19 mouse cellular contexts compared by ENCODE assay signal in genomic region chr19:4859081-4859480, GRCm38 (mm10). TPM values are rescaled to one million over a fixed set of nuclear protein-coding genes. Genes with fewer than 3 reads are reported as not detected.
DNase-seq lines count a peak whose midpoint lies in the region; ATAC-seq and TF ChIP-seq lines count a peak whose summit lies in the region.
"Had no signal": no experiment of that assay in that cellular context is flagged by ENCODE, and none has a peak within 500 bp of the region (broad histone marks: within the 10 kb centered on the region; RNA-seq: fewer than 3 reads in every experiment).

No protein-coding gene starts in this region.

- ATAC-seq in intestine, embryonic 15.5 days, result peak; percentile 50; the same call in 1 of the 2 replicates
- no peak for ATAC-seq in intestine, postnatal 0 days
- ATAC-seq in megakaryocyte progenitor cell, adult 5-6 weeks (replicated peaks; ENCODE audit: poor library complexity), result peak; percentile 96
- ATAC-seq: lung, postnatal 0 days had no signal

- no peaks in the 10 kb centered on the region for H3K27me3 ChIP-seq in intestine, embryonic 15.5 days (replicated peaks)
- peaks cover 3% of the 10 kb centered on the region; the same call in 1 of the 2 replicates for H3K27me3 ChIP-seq in intestine, postnatal 0 days (replicated peaks; ENCODE audit: control insufficient read depth, insufficient read depth, low read length)
- H3K27me3 ChIP-seq in erythroblast, embryonic 14.5 days (ENCODE audit: control insufficient read depth), result peaks cover 55% of the 10 kb centered on the region
- H3K27me3 ChIP-seq: embryonic facial prominence, embryonic 12.5 days had no signal

- H3K4me2 ChIP-seq in intestine, embryonic 15.5 days (replicated peaks), result no peak overlapping the region
- no peak overlapping the region for H3K4me2 ChIP-seq in intestine, postnatal 0 days (replicated peaks; ENCODE audit: low read depth)
- H3K4me2 ChIP-seq: embryonic facial prominence, embryonic 12.5 days had no signal

- no peak overlapping the region for H3K9ac ChIP-seq in intestine, embryonic 15.5 days
- no peak overlapping the region for H3K9ac ChIP-seq in intestine, postnatal 0 days (ENCODE audit: low read depth, low read length)
- H3K9ac ChIP-seq: embryonic facial prominence, embryonic 12.5 days had no signal

- peaks cover 10% of the 10 kb centered on the region; the same call in 1 of the 2 replicates for H3K4me1 ChIP-seq in intestine, embryonic 15.5 days (replicated peaks)
- H3K4me1 ChIP-seq in intestine, postnatal 0 days (replicated peaks; ENCODE audit: control insufficient read depth, insufficient read depth, low read length), result peaks cover 4% of the 10 kb centered on the region; the same call in 1 of the 2 replicates
- H3K4me1 ChIP-seq in erythroblast, embryonic 14.5 days (ENCODE audit: control insufficient read depth), result peaks cover 86% of the 10 kb centered on the region

- no peak for TF ChIP-seq CTCF in intestine, postnatal 0 days (IDR thresholded peaks at IDR 0.05; ENCODE audit: low read depth)

- no peaks in the 10 kb centered on the region for H3K9me3 ChIP-seq in intestine, embryonic 15.5 days
- H3K9me3 ChIP-seq in intestine, postnatal 0 days (ENCODE audit: control insufficient read depth), result no peaks in the 10 kb centered on the region
- peaks cover 7% of the 10 kb centered on the region for H3K9me3 ChIP-seq in erythroblast, embryonic 14.5 days (ENCODE audit: control insufficient read depth, low read length)
- H3K9me3 ChIP-seq: embryonic facial prominence, embryonic 12.5 days; hindbrain, embryonic 10.5 days had no signal

- H3K36me3 ChIP-seq in intestine, embryonic 15.5 days, result no peaks in the 10 kb centered on the region
- no peaks in the 10 kb centered on the region for H3K36me3 ChIP-seq in intestine, postnatal 0 days (ENCODE audit: control insufficient read depth, insufficient read depth)
- H3K36me3 ChIP-seq in erythroblast, embryonic 14.5 days (ENCODE audit: control insufficient read depth), result peaks cover 67% of the 10 kb centered on the region

- DNase-seq in NIH3T3 (ENCODE audit: low read depth), result peak; percentile 30
- DNase-seq in layer of hippocampus, adult 8-10 months (ENCODE audit: low spot score in 2 of 2), result no peak
- DNase-seq in urinary bladder, postnatal 36 days (ENCODE audit: low spot score in 2 of 2), result no peak
- no peak for DNase-seq in thymus, postnatal 25 days
- DNase-seq: adrenal gland, postnatal 36 days; cerebellum, adult 9-11 months; heart, adult 18-20 months; kidney, adult 2 months; layer of hippocampus, adult 9-11 months; left cerebral cortex, postnatal 4 days; right cerebral cortex, postnatal 4 days; thymus, postnatal 14 days had no signal

- 60% methylated on average over 6 of the region's 6 CpGs for WGBS in intestine, embryonic 15.5 days
- 65% methylated on average over 6 of the region's 6 CpGs for WGBS in intestine, postnatal 0 days

- H3K27ac ChIP-seq in intestine, embryonic 15.5 days, result no peak overlapping the region
- H3K27ac ChIP-seq in intestine, postnatal 0 days (ENCODE audit: low read depth, low read length), result no peak overlapping the region
- H3K27ac ChIP-seq: embryonic facial prominence, embryonic 12.5 days; hindbrain, embryonic 10.5 days had no signal

- H3K4me3 ChIP-seq in intestine, embryonic 15.5 days (replicated peaks), result no peak overlapping the region
- no peak overlapping the region for H3K4me3 ChIP-seq in intestine, postnatal 0 days (ENCODE audit: low read depth, low read length)
- peak overlapping the region; percentile 67 for H3K4me3 ChIP-seq in erythroblast, embryonic 14.5 days (replicated peaks)
- H3K4me3 ChIP-seq: embryonic facial prominence, embryonic 12.5 days; hindbrain, embryonic 10.5 days had no signal

RNA-seq across cellular contexts. Expression of gene Ctsf, which starts 4.2 kb away (rescaled TPM):
- polyA plus RNA-seq in intestine, embryonic 15.5 days (2015; fragmentation: Nextera tagmentation; extraction: Ambion mirVana), result 25.2 and 26.3 TPM in 2 replicates
- 15.6 and 16.4 TPM in 2 replicates for polyA plus RNA-seq in intestine, postnatal 0 days (2015; fragmentation: Nextera tagmentation; extraction: Ambion mirVana)
- polyA plus RNA-seq in erythroblast, embryonic 14.5 days (2012), result 12.0 and 15.6 TPM in 2 replicates
- 2.0 and 6.8 TPM in 2 replicates for total RNA-seq in megakaryocyte progenitor cell, adult 5-6 weeks (2015)
- 2.9 and 11.5 TPM in 2 replicates for total RNA-seq in megakaryocyte progenitor cell, adult 5-6 weeks (2017)
- 100 to 1,000 TPM; 110 to 126 (median 119) TPM for total RNA-seq in layer of hippocampus, adult 8-10 months (2022)

RNA-seq across cellular contexts. Expression of gene Actn3, which starts 18.6 kb away (rescaled TPM):
- polyA plus RNA-seq in intestine, embryonic 15.5 days (2015; fragmentation: Nextera tagmentation; extraction: Ambion mirVana), result 1.2 and 1.7 TPM in 2 replicates
- polyA plus RNA-seq in intestine, postnatal 0 days (2015; fragmentation: Nextera tagmentation; extraction: Ambion mirVana), result 0.47 and 0.56 TPM in 2 replicates
- 0.07 and 0.20 TPM in 2 replicates for polyA plus RNA-seq in erythroblast, embryonic 14.5 days (2012)
- 0.20 TPM in 1 of 2 replicates, not detected in the other for total RNA-seq in megakaryocyte progenitor cell, adult 5-6 weeks (2015)
- not detected in 2 replicates for total RNA-seq in megakaryocyte progenitor cell, adult 5-6 weeks (2017)
- total RNA-seq in layer of hippocampus, adult 8-10 months (2022), result 1 to 10 TPM in 3 of 4 experiments, under 1 TPM in 1; 0.74 to 1.4 (median 1.1) TPM

RNA-seq across cellular contexts. Expression of gene Zdhhc24, which starts 19.4 kb away (rescaled TPM):
- 9.8 and 10.3 TPM in 2 replicates for polyA plus RNA-seq in intestine, embryonic 15.5 days (2015; fragmentation: Nextera tagmentation; extraction: Ambion mirVana)
- 7.6 and 9.1 TPM in 2 replicates for polyA plus RNA-seq in intestine, postnatal 0 days (2015; fragmentation: Nextera tagmentation; extraction: Ambion mirVana)
- 1.1 and 1.2 TPM in 2 replicates for polyA plus RNA-seq in erythroblast, embryonic 14.5 days (2012)
- 6.8 TPM in 2 replicates for total RNA-seq in megakaryocyte progenitor cell, adult 5-6 weeks (2015)
- 3.6 and 6.8 TPM in 2 replicates for total RNA-seq in megakaryocyte progenitor cell, adult 5-6 weeks (2017)
- 10 to 100 TPM; 25.1 to 32.1 (median 25.6) TPM for total RNA-seq in layer of hippocampus, adult 8-10 months (2022)

RNA-seq across cellular contexts. Expression of gene Ccdc87, which starts 19.9 kb away (rescaled TPM):
- polyA plus RNA-seq in intestine, embryonic 15.5 days (2015; fragmentation: Nextera tagmentation; extraction: Ambion mirVana), result not detected in 2 replicates
- not detected in 2 replicates for polyA plus RNA-seq in intestine, postnatal 0 days (2015; fragmentation: Nextera tagmentation; extraction: Ambion mirVana)
- polyA plus RNA-seq in erythroblast, embryonic 14.5 days (2012), result 0.01 TPM in 1 of 2 replicates, not detected in the other
- not detected in 2 replicates for total RNA-seq in megakaryocyte progenitor cell, adult 5-6 weeks (2015)
- not detected in 2 replicates for total RNA-seq in megakaryocyte progenitor cell, adult 5-6 weeks (2017)
- total RNA-seq in layer of hippocampus, adult 8-10 months (2022), result 1 to 10 TPM; 2.1 to 2.8 (median 2.4) TPM

RNA-seq across cellular contexts. Expression of gene Ccs, which starts 19.9 kb away (rescaled TPM):
- polyA plus RNA-seq in intestine, embryonic 15.5 days (2015; fragmentation: Nextera tagmentation; extraction: Ambion mirVana), result 51.3 and 56.7 TPM in 2 replicates
- polyA plus RNA-seq in intestine, postnatal 0 days (2015; fragmentation: Nextera tagmentation; extraction: Ambion mirVana), result 44.9 and 46.3 TPM in 2 replicates
- 19.1 and 28.1 TPM in 2 replicates for polyA plus RNA-seq in erythroblast, embryonic 14.5 days (2012)
- 30.0 and 30.6 TPM in 2 replicates for total RNA-seq in megakaryocyte progenitor cell, adult 5-6 weeks (2015)
- total RNA-seq in megakaryocyte progenitor cell, adult 5-6 weeks (2017), result 31.9 and 32.3 TPM in 2 replicates
- 10 to 100 TPM; 30.9 to 44.4 (median 38.5) TPM for total RNA-seq in layer of hippocampus, adult 8-10 months (2022)
